Mouse (Mus musculus): Measurements from ENCODE around the gene Pirb. TPM values are rescaled to one million over a fixed set of nuclear protein-coding genes. Genes with fewer than 3 reads are reported as not detected.
"Not testable (repeated sequence)": the region's sequence is repeated elsewhere in the genome, so short reads cannot be mapped to it uniquely, and the experiment has no call there.

Gene Pirb
- polyA plus RNA-seq (2015; fragmentation: Nextera tagmentation; extraction: Ambion mirVana) = 4.7 and 5.3 TPM in 2 replicates

DNA sequence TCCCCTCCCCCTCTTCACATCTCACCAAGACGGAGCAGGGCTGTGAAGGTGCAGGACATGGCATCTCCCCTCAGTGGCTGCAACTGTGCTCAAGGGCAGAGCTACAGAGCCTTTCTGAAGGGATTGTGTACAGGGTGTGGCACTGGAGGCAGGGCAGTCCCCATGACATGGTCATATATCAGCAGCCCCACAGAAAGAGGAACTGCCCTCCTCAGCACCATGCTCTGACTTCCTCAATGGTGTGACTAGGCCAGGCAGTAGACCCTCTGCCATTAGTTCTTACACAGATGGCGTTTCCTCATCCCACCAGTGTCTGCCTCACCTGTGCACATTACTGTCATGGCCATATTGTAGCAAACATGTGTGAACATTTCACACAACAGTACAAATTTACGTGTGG, at the start of gene Pirb:
Pirb (minus strand) TSS at position 124 of the 400 bp plus-strand sequence.
- not testable (repeated sequence) for ATAC-seq; H3K9ac ChIP-seq (replicated peaks; ENCODE audit: low read depth); H3K4me2 ChIP-seq (replicated peaks; ENCODE audit: low read depth, low read length); H3K27ac ChIP-seq (ENCODE audit: low read length); H3K4me1 ChIP-seq (ENCODE audit: insufficient read depth, low read depth, low read length); H3K27me3 ChIP-seq (replicated peaks; ENCODE audit: insufficient read depth, low read length); DNase-seq (ENCODE audit: low spot score); H3K36me3 ChIP-seq (ENCODE audit: insufficient read depth, low read length); H3K9me3 ChIP-seq (ENCODE audit: low read length); H3K4me3 ChIP-seq (ENCODE audit: low read depth, low read length)
- no CpG with 5 or more reads among the region's 3 CpGs for WGBS

DNA sequence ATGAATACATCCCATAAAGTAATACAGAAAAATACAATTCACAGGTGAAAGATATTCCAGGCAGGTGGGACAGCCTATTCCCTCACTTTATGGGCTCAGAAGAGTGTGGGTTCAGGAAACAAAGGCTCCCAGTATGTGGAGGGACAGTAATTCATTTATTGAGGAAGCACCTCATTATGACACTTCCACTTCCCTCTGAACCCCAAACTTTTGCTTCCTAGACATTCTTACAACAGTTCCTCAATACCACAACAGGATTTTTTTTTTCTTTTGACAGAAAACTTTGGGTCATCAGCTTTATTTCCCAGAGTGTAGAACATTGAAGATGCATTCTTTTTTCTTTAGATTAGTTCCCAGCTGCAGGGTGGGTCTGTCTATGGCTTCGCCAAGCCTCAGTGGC, 12.5 kb upstream of the Pirb start:
- H3K4me3 ChIP-seq (ENCODE audit: low read depth, low read length) = not testable (repeated sequence)

DNA sequence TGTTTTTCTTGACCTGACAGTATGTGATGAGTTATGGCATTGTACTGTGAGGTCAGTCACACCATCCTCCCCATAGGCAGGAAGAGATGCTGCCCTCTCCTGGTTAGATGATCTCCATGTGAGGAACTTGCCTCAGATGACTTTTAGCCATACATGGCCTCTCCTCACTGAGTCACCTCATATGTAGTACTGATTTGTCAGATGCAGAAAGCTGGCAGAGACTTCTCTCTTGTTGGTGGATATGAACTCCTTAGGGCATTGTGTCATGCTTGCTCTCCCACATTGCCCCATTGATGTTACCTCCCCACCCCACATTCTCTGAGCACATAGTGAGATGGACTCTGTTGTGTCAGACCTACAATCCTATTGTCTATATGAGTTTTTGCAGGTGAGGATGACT, 5.3 kb upstream of the Pirb start:
- not testable (repeated sequence) for H3K9ac ChIP-seq (replicated peaks; ENCODE audit: low read depth); H3K9me3 ChIP-seq (ENCODE audit: low read length); H3K27me3 ChIP-seq (replicated peaks; ENCODE audit: insufficient read depth, low read length); H3K4me1 ChIP-seq (ENCODE audit: insufficient read depth, low read depth, low read length); H3K27ac ChIP-seq (ENCODE audit: low read length); H3K4me2 ChIP-seq (replicated peaks; ENCODE audit: low read depth, low read length); DNase-seq (ENCODE audit: low spot score); H3K36me3 ChIP-seq (ENCODE audit: insufficient read depth, low read length); H3K4me3 ChIP-seq (ENCODE audit: low read depth, low read length); ATAC-seq

More for the DNA sequence above, 12.5 kb upstream of the Pirb start:
- H3K36me3 ChIP-seq (ENCODE audit: insufficient read depth, low read length); H3K4me2 ChIP-seq (replicated peaks; ENCODE audit: low read depth, low read length); H3K27me3 ChIP-seq (replicated peaks; ENCODE audit: insufficient read depth, low read length); H3K27ac ChIP-seq (ENCODE audit: low read length); DNase-seq (ENCODE audit: low spot score); H3K9ac ChIP-seq (replicated peaks; ENCODE audit: low read depth); H3K9me3 ChIP-seq (ENCODE audit: low read length); ATAC-seq; H3K4me1 ChIP-seq (ENCODE audit: insufficient read depth, low read depth, low read length): not testable (repeated sequence)
- no CpG with 5 or more reads among the region's 1 CpGs for WGBS

DNA sequence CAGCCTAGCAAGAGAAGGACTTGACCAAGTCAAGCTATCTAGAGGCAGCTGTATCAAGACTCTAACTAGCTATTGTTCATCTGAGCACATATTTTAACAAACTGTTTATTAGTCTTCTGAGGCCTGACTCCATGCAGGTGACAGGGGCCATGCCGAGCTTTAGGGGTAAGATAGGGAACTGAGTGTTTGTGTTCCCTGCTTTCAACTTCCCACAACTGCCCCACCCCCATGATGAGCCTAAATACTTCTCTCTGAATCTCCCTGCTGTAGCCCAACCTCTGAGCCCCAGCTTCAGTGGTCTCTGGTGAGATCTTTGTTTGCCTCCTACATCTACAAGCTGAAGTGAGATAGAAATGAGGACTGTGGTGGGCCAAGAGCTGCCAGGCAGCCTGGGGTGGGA, 4.9 kb downstream of the Pirb start:
- Histone ChIP-seq H3K27me3 (replicated peaks; ENCODE audit: insufficient read depth, low read length) (no peaks in the 10 kb centered on the region), H3K9me3 (ENCODE audit: low read length) (no peaks in the 10 kb centered on the region), H3K4me2 (replicated peaks; ENCODE audit: low read depth, low read length) (no peak overlapping the region), H3K4me1 (ENCODE audit: insufficient read depth, low read depth, low read length) (no peaks in the 10 kb centered on the region), H3K9ac (replicated peaks; ENCODE audit: low read depth) (no peak overlapping the region), H3K36me3 (ENCODE audit: insufficient read depth, low read length) (no peaks in the 10 kb centered on the region), H3K4me3 (ENCODE audit: low read depth, low read length) (no peak overlapping the region), H3K27ac (ENCODE audit: low read length) (no peak overlapping the region)
- DNase-seq (ENCODE audit: low spot score) = no peak
- 5% methylated on average over 1 of the region's 1 CpGs for WGBS
- no peak for ATAC-seq
- no peak for TF ChIP-seq EP300 (IDR thresholded peaks at IDR 0.05)

DNA sequence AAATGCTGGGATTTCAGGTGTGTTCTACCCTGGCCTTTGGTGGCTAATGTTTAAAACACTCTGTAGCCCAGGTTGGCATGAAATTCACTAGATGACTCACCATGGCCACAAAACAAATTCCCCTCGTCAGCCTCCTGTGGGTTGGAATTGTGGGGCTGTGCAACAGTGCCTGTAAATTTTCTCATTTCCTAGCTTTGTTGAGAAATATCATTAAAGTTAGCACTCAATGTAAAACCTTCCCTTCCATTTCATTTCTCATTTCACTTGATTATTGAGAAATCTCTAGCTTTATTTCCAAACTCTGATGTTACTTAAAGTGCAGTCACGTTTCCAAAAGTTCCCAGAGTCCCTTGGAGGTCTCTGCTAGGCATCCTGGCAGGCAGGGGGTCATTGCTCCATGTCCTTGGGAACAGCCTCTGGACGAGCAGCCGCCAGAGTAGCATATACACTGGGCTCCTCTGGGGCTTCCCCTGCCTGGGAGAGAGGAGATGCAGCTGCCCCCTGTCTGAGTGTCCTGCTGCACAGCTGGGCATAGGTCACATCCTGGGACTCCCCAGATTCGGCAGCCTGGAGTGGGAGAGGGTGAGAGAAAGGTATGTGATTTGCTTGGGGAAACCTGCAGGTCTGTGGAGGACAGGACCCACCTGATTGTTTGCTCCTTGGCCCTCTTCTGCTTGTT, 7.8 kb downstream of the Pirb start:
- TF ChIP-seq EP300 (IDR thresholded peaks at IDR 0.05) = peak; percentile 39; the same call in 1 of the 2 replicates
- TF ChIP-seq CTCF (IDR thresholded peaks at IDR 0.05) = no peak
- Histone ChIP-seq H3K9ac (replicated peaks; ENCODE audit: low read depth) (no peak overlapping the region), H3K36me3 (ENCODE audit: insufficient read depth, low read length) (no peaks in the 10 kb centered on the region), H3K9me3 (ENCODE audit: low read length) (no peaks in the 10 kb centered on the region), H3K4me3 (ENCODE audit: low read depth, low read length) (no peak overlapping the region), H3K4me1 (ENCODE audit: insufficient read depth, low read depth, low read length) (no peaks in the 10 kb centered on the region), H3K27ac (ENCODE audit: low read length) (no peak overlapping the region), H3K4me2 (replicated peaks; ENCODE audit: low read depth, low read length) (no peak overlapping the region), H3K27me3 (replicated peaks; ENCODE audit: insufficient read depth, low read length) (no peaks in the 10 kb centered on the region)
- peak; percentile 95 for ATAC-seq
- 29% methylated on average over 5 of the region's 5 CpGs for WGBS
- peak; percentile 87 for DNase-seq (ENCODE audit: low spot score)

DNA sequence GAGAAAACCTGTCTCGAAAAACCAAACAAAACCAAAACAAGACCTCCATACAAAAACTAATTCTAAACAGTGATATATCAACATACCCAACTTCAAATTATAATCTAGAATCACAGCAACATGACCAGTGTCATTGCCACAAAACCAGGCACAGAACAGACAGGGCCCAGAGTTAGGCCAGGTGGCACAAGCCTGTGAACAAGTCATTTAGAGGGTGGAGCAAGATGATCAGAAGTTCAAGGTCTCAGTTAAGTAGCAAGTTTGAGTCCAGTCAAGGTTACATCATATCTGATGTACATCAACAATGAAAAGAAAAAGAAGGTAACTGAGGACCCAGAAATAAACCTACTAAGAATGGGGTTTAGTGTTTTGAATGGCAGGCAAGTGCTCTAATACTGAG, 11.2 kb downstream of the Pirb start:
- Histone ChIP-seq H3K4me1 (ENCODE audit: insufficient read depth, low read depth, low read length) (peaks cover 10% of the 10 kb centered on the region; the same call in 1 of the 2 replicates), H3K9me3 (ENCODE audit: low read length) (no peaks in the 10 kb centered on the region), H3K9ac (replicated peaks; ENCODE audit: low read depth) (no peak overlapping the region), H3K27me3 (replicated peaks; ENCODE audit: insufficient read depth, low read length) (no peaks in the 10 kb centered on the region), H3K4me2 (replicated peaks; ENCODE audit: low read depth, low read length) (no peak overlapping the region), H3K36me3 (ENCODE audit: insufficient read depth, low read length) (peaks cover 9% of the 10 kb centered on the region; the same call in 1 of the 2 replicates), H3K4me3 (ENCODE audit: low read depth, low read length) (no peak overlapping the region), H3K27ac (ENCODE audit: low read length) (no peak overlapping the region)
- 53% methylated on average over 1 of the region's 1 CpGs for WGBS
- TF ChIP-seq EP300 (IDR thresholded peaks at IDR 0.05) = no peak
- no peak for TF ChIP-seq CTCF (IDR thresholded peaks at IDR 0.05)
- ATAC-seq = no peak
- no peak for DNase-seq (ENCODE audit: low spot score)

DNA sequence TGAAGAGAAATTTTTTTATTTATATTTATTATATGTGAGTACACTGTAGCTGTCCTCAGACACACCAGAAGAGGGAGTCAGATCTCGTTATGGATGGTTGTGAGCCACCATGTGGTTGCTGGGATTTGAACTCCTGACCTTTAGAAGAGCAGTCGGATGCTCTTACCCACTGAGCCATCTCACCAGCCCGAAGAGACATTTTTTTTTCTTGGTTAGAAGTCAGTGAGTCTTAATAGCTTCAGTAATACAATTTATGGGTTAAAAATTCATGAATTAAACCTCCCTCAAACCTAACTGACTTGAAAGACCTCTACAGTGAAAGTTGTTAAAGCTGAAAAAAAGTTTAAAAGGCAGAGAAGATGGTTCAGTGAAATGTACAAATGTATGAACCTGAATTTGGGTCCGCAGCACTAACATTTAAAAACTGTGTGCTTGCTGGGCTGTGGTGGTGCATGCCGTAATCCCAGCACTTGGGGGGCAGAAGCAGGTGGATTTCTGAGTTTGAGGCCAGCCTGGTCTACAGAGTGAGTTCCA, 11.7 kb downstream of the Pirb start:
- WGBS = 35% methylated on average over 5 of the region's 5 CpGs

More for the DNA sequence above, 11.7 kb downstream of the Pirb start:
- not testable (repeated sequence) for H3K27me3 ChIP-seq (replicated peaks; ENCODE audit: insufficient read depth, low read length); H3K9ac ChIP-seq (replicated peaks; ENCODE audit: low read depth); H3K36me3 ChIP-seq (ENCODE audit: insufficient read depth, low read length); ATAC-seq; H3K27ac ChIP-seq (ENCODE audit: low read length); H3K4me3 ChIP-seq (ENCODE audit: low read depth, low read length); DNase-seq (ENCODE audit: low spot score); H3K9me3 ChIP-seq (ENCODE audit: low read length); H3K4me2 ChIP-seq (replicated peaks; ENCODE audit: low read depth, low read length)
- peaks cover 11% of the 10 kb centered on the region; the same call in 1 of the 2 replicates for H3K4me1 ChIP-seq (ENCODE audit: insufficient read depth, low read depth, low read length)

Data from lung, postnatal 0 days (tissue).